Mouse (Mus musculus): ENCODE results near the gene Paxx. TPM values are rescaled to one million over a fixed set of nuclear protein-coding genes. Genes with fewer than 3 reads are reported as not detected.

The Paxx gene
- total and polyA plus RNA-seq, 2 experiments from 2014 or later = 154 to 164 TPM

GRCm38 (mm10) chr2:25430395-25431233 is 30.3 kb downstream of the Paxx start:
- Histone ChIP-seq H3K27me3 (ENCODE audit: insufficient read depth, low read length) (no peaks in the 10 kb centered on the region; the same call in 1 of the 2 replicates), H3K27ac (ENCODE audit: low read depth, low read length) (no peak overlapping the region), H3K36me3 (ENCODE audit: insufficient read depth) (peaks cover 27% of the 10 kb centered on the region), H3K9ac (no peak overlapping the region; the same call in 1 of the 2 replicates), H3K4me2 (ENCODE audit: low read depth) (0 out of 2 replicates have a peak overlapping the region, but pooled peaks have one; percentile 80), H3K4me1 (ENCODE audit: insufficient read depth) (peaks cover 4% of the 10 kb centered on the region), H3K9me3 (ENCODE audit: low read length) (no peaks in the 10 kb centered on the region), H3K4me3 (ENCODE audit: low read depth, low read length) (no peak overlapping the region)
- no peak for DNase-seq
- no peak for TF ChIP-seq CTCF (IDR thresholded peaks at IDR 0.05; ENCODE audit: low read depth)
- ATAC-seq = no peak
- 62% methylated on average over 17 of the region's 17 CpGs for WGBS

- H3K27ac ChIP-seq (ENCODE audit: low read depth, low read length) = peak overlapping the region; percentile 86; the same call in 1 of the 2 replicates
- H3K4me1 ChIP-seq (ENCODE audit: insufficient read depth) = peaks cover 4% of the 10 kb centered on the region
- DNase-seq = no peak
- ATAC-seq = no peak
- peaks cover 18% of the 10 kb centered on the region for H3K36me3 ChIP-seq (ENCODE audit: insufficient read depth)
- H3K9me3 ChIP-seq (ENCODE audit: low read length) = no peaks in the 10 kb centered on the region
- no peaks in the 10 kb centered on the region; the same call in 1 of the 2 replicates for H3K27me3 ChIP-seq (ENCODE audit: insufficient read depth, low read length)
- H3K9ac ChIP-seq = peak overlapping the region; percentile 87
- peak overlapping the region; percentile 80 for H3K4me2 ChIP-seq (ENCODE audit: low read depth)
- peak overlapping the region; percentile 74 for H3K4me3 ChIP-seq (ENCODE audit: low read depth, low read length)
- no peak for TF ChIP-seq CTCF (IDR thresholded peaks at IDR 0.05; ENCODE audit: low read depth)
- WGBS = 39% methylated on average over 5 of the region's 5 CpGs
Observed at GRCm38 (mm10) chr2:25429435-25430180, 31.3 kb downstream of the Paxx start.

GRCm38 (mm10) chr2:25428442-25429236 is 32.3 kb downstream of the Paxx start, which contains the start of gene Abca2:
Abca2 (plus strand) TSS chr2:25428703.
- Histone ChIP-seq H3K27me3 (ENCODE audit: insufficient read depth, low read length) (no peaks in the 10 kb centered on the region; the same call in 1 of the 2 replicates), H3K4me1 (ENCODE audit: insufficient read depth) (peaks cover 4% of the 10 kb centered on the region), H3K27ac (ENCODE audit: low read depth, low read length) (peak within 1 kb of the TSS; percentile 86), H3K9me3 (ENCODE audit: low read length) (no peaks in the 10 kb centered on the region), H3K9ac (peak within 1 kb of the TSS; percentile 87), H3K36me3 (ENCODE audit: insufficient read depth) (peaks cover 12% of the 10 kb centered on the region), H3K4me3 (ENCODE audit: low read depth, low read length) (peak within 1 kb of the TSS; percentile 74), H3K4me2 (ENCODE audit: low read depth) (peak within 1 kb of the TSS; percentile 80)
- under 1% methylated on average over 86 of the region's 89 CpGs for WGBS
- TF ChIP-seq CTCF (IDR thresholded peaks at IDR 0.05; ENCODE audit: low read depth) = peak; percentile 96
- DNase-seq (peak; percentile 96), ATAC-seq (peak; percentile 97)

GRCm38 (mm10) chr2:25427256-25427655 is 33.6 kb downstream of the Paxx start:
- no peak for DNase-seq
- no peak overlapping the region for H3K9ac ChIP-seq

GRCm38 (mm10) chr2:25426721-25427191 is 34.1 kb downstream of the Paxx start:
- Histone ChIP-seq H3K27me3 (ENCODE audit: insufficient read depth, low read length) (no peaks in the 10 kb centered on the region; the same call in 1 of the 2 replicates), H3K9me3 (ENCODE audit: low read length) (no peaks in the 10 kb centered on the region), H3K9ac (no peak overlapping the region), H3K4me1 (ENCODE audit: insufficient read depth) (peaks cover 4% of the 10 kb centered on the region), H3K4me2 (ENCODE audit: low read depth) (no peak overlapping the region), H3K27ac (ENCODE audit: low read depth, low read length) (no peak overlapping the region), H3K4me3 (ENCODE audit: low read depth, low read length) (no peak overlapping the region), H3K36me3 (ENCODE audit: insufficient read depth) (no peaks in the 10 kb centered on the region; the same call in 1 of the 2 replicates)
- DNase-seq (peak; percentile 88), ATAC-seq (peak; percentile 24)
- TF ChIP-seq CTCF (IDR thresholded peaks at IDR 0.05; ENCODE audit: low read depth) = peak; percentile 92
- 39% methylated on average over 5 of the region's 5 CpGs for WGBS

More at GRCm38 (mm10) chr2:25427256-25427655, 33.6 kb downstream of the Paxx start:
- H3K4me1 ChIP-seq (ENCODE audit: insufficient read depth) = peaks cover 4% of the 10 kb centered on the region
- H3K27ac ChIP-seq (ENCODE audit: low read depth, low read length) = no peak overlapping the region
- no peak for ATAC-seq
- no peak overlapping the region for H3K4me3 ChIP-seq (ENCODE audit: low read depth, low read length)
- no peaks in the 10 kb centered on the region; the same call in 1 of the 2 replicates for H3K36me3 ChIP-seq (ENCODE audit: insufficient read depth)
- no peak for TF ChIP-seq CTCF (IDR thresholded peaks at IDR 0.05; ENCODE audit: low read depth)
- H3K4me2 ChIP-seq (ENCODE audit: low read depth) = no peak overlapping the region
- H3K27me3 ChIP-seq (ENCODE audit: insufficient read depth, low read length) = no peaks in the 10 kb centered on the region; the same call in 1 of the 2 replicates
- 90% methylated on average over 5 of the region's 5 CpGs for WGBS
- no peaks in the 10 kb centered on the region for H3K9me3 ChIP-seq (ENCODE audit: low read length)

GRCm38 (mm10) chr2:25425481-25425880 is 35.4 kb downstream of the Paxx start:
- H3K9me3 ChIP-seq (ENCODE audit: low read length) = no peaks in the 10 kb centered on the region
- DNase-seq (no peak), ATAC-seq (no peak)
- no peak overlapping the region for H3K9ac ChIP-seq
- peaks cover 4% of the 10 kb centered on the region for H3K4me1 ChIP-seq (ENCODE audit: insufficient read depth)
- no peaks in the 10 kb centered on the region for H3K36me3 ChIP-seq (ENCODE audit: insufficient read depth)
- WGBS = 37% methylated on average over 27 of the region's 27 CpGs
- TF ChIP-seq CTCF (IDR thresholded peaks at IDR 0.05; ENCODE audit: low read depth) = no peak
- no peak overlapping the region for H3K4me2 ChIP-seq (ENCODE audit: low read depth)
- no peak overlapping the region for H3K4me3 ChIP-seq (ENCODE audit: low read depth, low read length)
- H3K27ac ChIP-seq (ENCODE audit: low read depth, low read length) = no peak overlapping the region
- no peaks in the 10 kb centered on the region; the same call in 1 of the 2 replicates for H3K27me3 ChIP-seq (ENCODE audit: insufficient read depth, low read length)

Data from forebrain, postnatal 0 days (tissue).